Mouse (Mus musculus): Measurements from ENCODE around the gene Trim34a. TPM values are rescaled to one million over a fixed set of nuclear protein-coding genes. Genes with fewer than 3 reads are reported as not detected.

The Trim34a gene
- polyA plus RNA-seq, 1 experiment: 2.5 TPM

DNA sequence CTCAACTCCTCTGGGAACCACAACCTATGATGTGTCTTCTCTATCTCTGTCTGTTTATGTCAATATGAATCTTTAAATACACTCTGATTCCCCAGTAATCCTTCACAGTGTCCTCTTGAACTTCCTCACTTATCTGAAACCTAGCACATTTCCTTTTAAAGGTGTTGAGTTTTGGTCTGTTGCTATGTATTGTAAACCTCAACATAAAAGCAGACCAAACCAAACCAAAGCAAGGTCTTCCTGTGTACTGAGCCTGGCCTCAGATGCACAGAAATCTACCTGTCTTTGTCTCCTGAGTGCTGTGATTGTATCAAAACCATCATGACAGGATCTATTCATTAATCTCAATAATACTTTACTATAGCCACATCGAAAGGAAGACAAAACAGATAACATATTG, 46.4 kb downstream of the Trim34a start:
- H3K27ac ChIP-seq (replicated peaks; ENCODE audit: low read depth, low read length): no peak overlapping the region
- no peaks in the 10 kb centered on the region for H3K4me1 ChIP-seq (ENCODE audit: control insufficient read depth, insufficient read depth, insufficient read length, low read length)
- H3K4me3 ChIP-seq (ENCODE audit: insufficient read depth, low read depth, low read length): no peak overlapping the region

DNA sequence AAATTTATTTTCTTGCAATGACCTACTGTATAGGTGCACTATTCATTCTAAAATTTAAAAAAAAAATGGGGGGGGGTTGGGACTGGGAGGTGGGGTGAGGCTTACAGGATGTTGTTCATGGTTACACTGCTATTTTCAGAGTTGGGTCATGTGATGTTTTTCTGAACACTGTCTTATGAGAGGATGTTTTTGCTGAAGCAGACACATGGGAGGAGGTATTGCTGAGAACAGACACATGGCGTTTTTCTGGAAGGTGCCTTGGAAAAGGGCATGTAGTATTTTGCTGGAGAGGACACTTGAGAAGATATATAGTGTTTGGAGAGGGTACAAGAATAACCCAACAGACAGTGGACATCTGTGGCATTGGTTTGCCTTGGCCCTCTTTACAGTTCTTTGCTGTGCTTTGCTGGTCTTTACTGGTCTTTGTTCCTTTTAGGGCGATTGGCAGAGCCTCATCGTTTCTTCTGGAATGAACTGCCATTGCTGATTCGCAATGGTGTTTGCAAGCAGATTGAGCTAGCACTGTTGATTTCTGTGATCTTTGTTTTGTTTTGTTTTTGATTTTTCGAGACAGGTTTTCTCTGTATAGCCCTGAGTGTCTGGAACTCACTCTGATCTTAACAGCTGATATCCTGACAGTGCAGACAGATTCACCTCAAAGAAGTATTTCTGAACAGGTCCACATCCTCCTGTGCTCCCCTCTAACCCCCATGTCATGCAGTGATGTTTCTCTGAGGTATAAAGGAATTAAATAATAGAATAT, 47.6 kb downstream of the Trim34a start:
- no peaks in the 10 kb centered on the region for H3K4me1 ChIP-seq (ENCODE audit: control insufficient read depth, insufficient read depth, insufficient read length, low read length)
- H3K4me3 ChIP-seq (ENCODE audit: insufficient read depth, low read depth, low read length): no peak overlapping the region
- 0 out of 2 replicates have a peak overlapping the region, but pooled peaks have one; percentile 0 for H3K27ac ChIP-seq (replicated peaks; ENCODE audit: low read depth, low read length)

Other genes starting within 250 kb of the Trim34a start
- gene Olfr638, start 245.7 kb upstream of the Trim34a start, polyA plus RNA-seq (2012; ENCODE audit: insufficient read depth, insufficient read length, missing spikeins): not detected in 2 replicates
- gene Olfr639, start 227.2 kb upstream of the Trim34a start, polyA plus RNA-seq (2012; ENCODE audit: insufficient read depth, insufficient read length, missing spikeins): not detected in 2 replicates
- gene Olfr640, start 218.9 kb upstream of the Trim34a start, polyA plus RNA-seq (2012; ENCODE audit: insufficient read depth, insufficient read length, missing spikeins): not detected in 2 replicates
- gene Olfr641, start 209.0 kb upstream of the Trim34a start, polyA plus RNA-seq (2012; ENCODE audit: insufficient read depth, insufficient read length, missing spikeins): not detected in 2 replicates
- gene Olfr642, start 191.8 kb upstream of the Trim34a start, polyA plus RNA-seq (2012; ENCODE audit: insufficient read depth, insufficient read length, missing spikeins): not detected in 2 replicates
- not detected in 2 replicates for gene 4930516K23Rik, start 183.0 kb upstream of the Trim34a start, polyA plus RNA-seq (2012; ENCODE audit: insufficient read depth, insufficient read length, missing spikeins)
- gene Olfr644, start 172.6 kb upstream of the Trim34a start, polyA plus RNA-seq (2012; ENCODE audit: insufficient read depth, insufficient read length, missing spikeins): not detected in 2 replicates
- gene Olfr645, start 159.0 kb upstream of the Trim34a start, polyA plus RNA-seq (2012; ENCODE audit: insufficient read depth, insufficient read length, missing spikeins): not detected in 2 replicates
- not detected in 2 replicates for gene Olfr646, start 139.6 kb upstream of the Trim34a start, polyA plus RNA-seq (2012; ENCODE audit: insufficient read depth, insufficient read length, missing spikeins)
- gene Ubqln5, start 114.6 kb upstream of the Trim34a start, polyA plus RNA-seq (2012; ENCODE audit: insufficient read depth, insufficient read length, missing spikeins): not detected in 2 replicates
- gene Olfr643, start 107.1 kb upstream of the Trim34a start, polyA plus RNA-seq (2012; ENCODE audit: insufficient read depth, insufficient read length, missing spikeins): not detected in 2 replicates
- not detected in 2 replicates for gene Ubqln3, start 101.2 kb upstream of the Trim34a start, polyA plus RNA-seq (2012; ENCODE audit: insufficient read depth, insufficient read length, missing spikeins)
- not detected in 2 replicates for gene Ubqlnl, start 93.9 kb upstream of the Trim34a start, polyA plus RNA-seq (2012; ENCODE audit: insufficient read depth, insufficient read length, missing spikeins)
- gene Olfm5, start 79.6 kb upstream of the Trim34a start, polyA plus RNA-seq (2012; ENCODE audit: insufficient read depth, insufficient read length, missing spikeins): not detected in 2 replicates
- not detected in 2 replicates for gene Olfr648, start 61.1 kb upstream of the Trim34a start, polyA plus RNA-seq (2012; ENCODE audit: insufficient read depth, insufficient read length, missing spikeins)
- gene Olfr649, start 48.5 kb upstream of the Trim34a start, polyA plus RNA-seq (2012; ENCODE audit: insufficient read depth, insufficient read length, missing spikeins): not detected in 2 replicates
- 0.92 TPM in 1 of 2 replicates, not detected in the other for gene Trim6, start 25.7 kb upstream of the Trim34a start, polyA plus RNA-seq (2012; ENCODE audit: insufficient read depth, insufficient read length, missing spikeins)
- 0.58 and 0.67 TPM in 2 replicates for gene Trim5, start 43.6 kb downstream of the Trim34a start, polyA plus RNA-seq (2012; ENCODE audit: insufficient read depth, insufficient read length, missing spikeins)
- gene Trim12a, start 71.0 kb downstream of the Trim34a start, polyA plus RNA-seq (2012; ENCODE audit: insufficient read depth, insufficient read length, missing spikeins): 10.5 and 11.9 TPM in 2 replicates
- not detected in 2 replicates for gene Trim34b, start 85.0 kb downstream of the Trim34a start, polyA plus RNA-seq (2012; ENCODE audit: insufficient read depth, insufficient read length, missing spikeins)
- 4.4 and 5.6 TPM in 2 replicates for gene Trim12c, start 108.9 kb downstream of the Trim34a start, polyA plus RNA-seq (2012; ENCODE audit: insufficient read depth, insufficient read length, missing spikeins)
- gene Trim30b, start 125.4 kb downstream of the Trim34a start, polyA plus RNA-seq (2012; ENCODE audit: insufficient read depth, insufficient read length, missing spikeins): not detected in 2 replicates
- 0.92 TPM in 1 of 2 replicates, not detected in the other for gene Trim30c, start 156.4 kb downstream of the Trim34a start, polyA plus RNA-seq (2012; ENCODE audit: insufficient read depth, insufficient read length, missing spikeins)
- gene Trim30a, start 220.7 kb downstream of the Trim34a start, polyA plus RNA-seq (2012; ENCODE audit: insufficient read depth, insufficient read length, missing spikeins): 4.0 and 5.3 TPM in 2 replicates

All from brown adipose tissue, adult 24 weeks (tissue).